Mouse (Mus musculus) bone marrow macrophage, adult 2 months (primary cell): ENCODE results near the gene Stac.

Source experiments
- CTCF ChIP-seq: IDR thresholded peaks from 2 replicates; pipeline ENCODE4 v1.5.1; 2012; ENCODE audit warnings: low read depth, mild to moderate bottlenecking, low read length, moderate library complexity
- POLR2A ChIP-seq: IDR thresholded peaks from 2 replicates; pipeline ENCODE4 v1.6.1; 2012; ENCODE audit warnings: mild to moderate bottlenecking, low read depth, low read length, borderline replicate concordance

- TF ChIP-seq CTCF (no peak), POLR2A (no peak)
These were observed 102.6 kb downstream of the Stac start for GRCm38 (mm10) chr9:111587527-111587926.
